Mouse (Mus musculus) lung, adult 2 months (tissue): ENCODE measurements around the gene Kcnj2. TPM values are rescaled to one million over a fixed set of nuclear protein-coding genes. Genes with fewer than 3 reads are reported as not detected.
A peak's percentile ranks its signal among the peaks of the same experiment; 100 is the strongest.

Experiments
- DNase-seq: peaks from one replicate; pipeline ENCODE4 v3.0.0; 2022
- H3K4me1 ChIP-seq: fragments of 200-500 bp; 2 replicates; pipeline ENCODE4 v1.6.1; 2011; ENCODE audit warnings: low read length; ENCODE audit not compliant: control insufficient read depth, insufficient read depth
- H3K4me3 ChIP-seq: fragments of 200-500 bp; replicated peaks from 2 replicates; pipeline ENCODE3; 2011; ENCODE audit warnings: low read depth, mild to moderate bottlenecking, control low read depth, low read length; ENCODE audit errors: extremely low read depth
- CTCF ChIP-seq: fragments of 200-500 bp; IDR thresholded peaks from 2 replicates; pipeline ENCODE4 v1.5.1; 2011; ENCODE audit warnings: mild to moderate bottlenecking, low read length, control low read depth; ENCODE audit not compliant: insufficient read depth
- POLR2A ChIP-seq: fragments of 200-500 bp; IDR thresholded peaks from 2 replicates; pipeline ENCODE4 v1.6.1; 2011; ENCODE audit warnings: low read depth, mild to moderate bottlenecking, control low read depth, low read length, borderline replicate concordance; ENCODE audit errors: extremely low read depth
- WGBS: fragments of 180-500 bp; shearing (Covaris S2); methylation state at CpG from one replicate; pipeline ENCODE4 v1.1.7; 2018; 5-methylcytosine and 5-hydroxymethylcytosine counted together
- polyA plus RNA-seq: library from polyadenylated mRNA; depleted of rRNA; stranded (reverse); fragments of >200 nt; gene quantifications from 2 replicates; pipeline ENCODE4 v1.2.3, GENCODE M21; 2012; rRNA removed

The Kcnj2 gene
- 2.6 and 3.8 TPM in 2 replicates for polyA plus RNA-seq

GRCm38 (mm10) chr11:111065635-111066298 is at the start of gene Kcnj2:
Gene Kcnj2 (plus strand): TSS chr11:111066164.
- under 1% methylated on average over 28 of the region's 28 CpGs for WGBS
- TF ChIP-seq CTCF: no peak
- peak; percentile 95; the same call in 1 of the 2 replicates for TF ChIP-seq POLR2A

GRCm38 (mm10) chr11:111016206-111016605 is 49.8 kb upstream of the Kcnj2 start:
- no peak for DNase-seq
- no peaks in the 10 kb centered on the region for H3K4me1 ChIP-seq
- no peak overlapping the region for H3K4me3 ChIP-seq
- WGBS: 85% methylated on average over 3 of the region's 3 CpGs
- TF ChIP-seq POLR2A (no peak), CTCF (no peak)

More at GRCm38 (mm10) chr11:111065635-111066298, at the start of gene Kcnj2:
- no peaks in the 10 kb centered on the region; the same call in 1 of the 2 replicates for H3K4me1 ChIP-seq
- peak; percentile 93 for DNase-seq
- H3K4me3 ChIP-seq: peak within 1 kb of the TSS; percentile 92

GRCm38 (mm10) chr11:111020211-111020610 is 45.8 kb upstream of the Kcnj2 start:
- 64% methylated on average over 2 of the region's 2 CpGs for WGBS
- H3K4me3 ChIP-seq: no peak overlapping the region
- no peaks in the 10 kb centered on the region for H3K4me1 ChIP-seq
- TF ChIP-seq POLR2A (no peak), CTCF (no peak)
- no peak for DNase-seq

GRCm38 (mm10) chr11:111022681-111023281 is 43.2 kb upstream of the Kcnj2 start:
- TF ChIP-seq POLR2A (no peak), CTCF (no peak)
- Histone ChIP-seq H3K4me3 (no peak overlapping the region), H3K4me1 (no peaks in the 10 kb centered on the region)
- WGBS: 75% methylated on average over 8 of the region's 8 CpGs
- no peak for DNase-seq

GRCm38 (mm10) chr11:111042175-111042574 is 23.8 kb upstream of the Kcnj2 start:
- Histone ChIP-seq H3K4me1 (no peaks in the 10 kb centered on the region), H3K4me3 (no peak overlapping the region)
- 39% methylated on average over 5 of the region's 5 CpGs for WGBS
- DNase-seq: peak; percentile 17
- TF ChIP-seq POLR2A: no peak

GRCm38 (mm10) chr11:111043298-111043697 is 22.7 kb upstream of the Kcnj2 start:
- TF ChIP-seq CTCF (no peak), POLR2A (no peak)
- 91% methylated on average over 4 of the region's 4 CpGs for WGBS
- no peak for DNase-seq
- Histone ChIP-seq H3K4me3 (no peak overlapping the region), H3K4me1 (no peaks in the 10 kb centered on the region)

GRCm38 (mm10) chr11:111054252-111054651 is 11.7 kb upstream of the Kcnj2 start:
- DNase-seq: no peak
- WGBS: 34% methylated on average over 3 of the region's 3 CpGs
- no peak overlapping the region for H3K4me3 ChIP-seq
- no peaks in the 10 kb centered on the region for H3K4me1 ChIP-seq
- TF ChIP-seq CTCF: no peak
- no peak for TF ChIP-seq POLR2A

GRCm38 (mm10) chr11:111054854-111055822 is 10.8 kb upstream of the Kcnj2 start:
- TF ChIP-seq CTCF (no peak), POLR2A (no peak)
- 85% methylated on average over 8 of the region's 8 CpGs for WGBS

GRCm38 (mm10) chr11:111056030-111056429 is 9.9 kb upstream of the Kcnj2 start:
- WGBS: 47% methylated on average over 13 of the region's 13 CpGs
- DNase-seq: no peak
- no peak for TF ChIP-seq POLR2A
- no peak for TF ChIP-seq CTCF
- H3K4me1 ChIP-seq: no peaks in the 10 kb centered on the region
- no peak overlapping the region for H3K4me3 ChIP-seq

More at GRCm38 (mm10) chr11:111054854-111055822, 10.8 kb upstream of the Kcnj2 start:
- DNase-seq: no peak
- H3K4me1 ChIP-seq: no peaks in the 10 kb centered on the region
- no peak overlapping the region for H3K4me3 ChIP-seq
